Mouse (Mus musculus): ENCODE measurements around the gene Myo1h. TPM values are rescaled to one million over a fixed set of nuclear protein-coding genes. Genes with fewer than 3 reads are reported as not detected.

Gene Myo1h
- polyA plus RNA-seq, 1 experiment, result 0.88 TPM

DNA sequence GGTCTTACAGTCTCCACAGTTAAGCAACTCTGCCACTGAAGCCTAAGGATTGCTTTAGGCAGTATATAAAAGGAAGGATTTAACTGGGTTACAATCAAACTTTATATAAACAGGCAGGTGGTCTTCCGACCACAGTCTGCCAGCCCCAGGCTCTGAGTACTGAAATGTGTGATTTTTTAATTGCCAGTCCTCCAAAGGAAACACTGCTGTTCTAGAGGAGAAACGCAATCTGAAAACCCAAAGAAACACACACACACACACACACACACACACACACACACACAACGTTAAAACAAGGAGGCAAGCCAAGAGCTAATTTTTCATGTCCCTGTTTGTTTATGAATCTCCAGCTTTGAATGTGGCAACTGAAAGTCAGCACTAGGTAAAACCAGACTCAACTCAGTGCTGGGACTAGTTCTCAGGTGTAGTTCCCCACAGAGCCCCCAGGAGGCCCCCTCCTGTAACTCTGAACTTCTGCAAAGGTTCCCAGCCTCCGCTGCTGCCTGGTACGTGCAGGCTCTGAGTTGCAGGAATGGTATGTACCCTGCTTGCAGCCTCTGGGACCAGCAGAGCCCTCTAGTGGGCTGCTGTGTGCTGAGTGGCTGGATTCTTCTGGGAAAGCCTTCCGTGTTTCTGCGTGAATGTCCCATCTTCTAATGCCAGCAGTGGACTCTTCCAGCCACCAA, 67.4 kb downstream of the Myo1h start:
- WGBS, result 13% methylated on average over 7 of the region's 7 CpGs
- no peak for DNase-seq (ENCODE audit: low read depth, low spot score)

DNA sequence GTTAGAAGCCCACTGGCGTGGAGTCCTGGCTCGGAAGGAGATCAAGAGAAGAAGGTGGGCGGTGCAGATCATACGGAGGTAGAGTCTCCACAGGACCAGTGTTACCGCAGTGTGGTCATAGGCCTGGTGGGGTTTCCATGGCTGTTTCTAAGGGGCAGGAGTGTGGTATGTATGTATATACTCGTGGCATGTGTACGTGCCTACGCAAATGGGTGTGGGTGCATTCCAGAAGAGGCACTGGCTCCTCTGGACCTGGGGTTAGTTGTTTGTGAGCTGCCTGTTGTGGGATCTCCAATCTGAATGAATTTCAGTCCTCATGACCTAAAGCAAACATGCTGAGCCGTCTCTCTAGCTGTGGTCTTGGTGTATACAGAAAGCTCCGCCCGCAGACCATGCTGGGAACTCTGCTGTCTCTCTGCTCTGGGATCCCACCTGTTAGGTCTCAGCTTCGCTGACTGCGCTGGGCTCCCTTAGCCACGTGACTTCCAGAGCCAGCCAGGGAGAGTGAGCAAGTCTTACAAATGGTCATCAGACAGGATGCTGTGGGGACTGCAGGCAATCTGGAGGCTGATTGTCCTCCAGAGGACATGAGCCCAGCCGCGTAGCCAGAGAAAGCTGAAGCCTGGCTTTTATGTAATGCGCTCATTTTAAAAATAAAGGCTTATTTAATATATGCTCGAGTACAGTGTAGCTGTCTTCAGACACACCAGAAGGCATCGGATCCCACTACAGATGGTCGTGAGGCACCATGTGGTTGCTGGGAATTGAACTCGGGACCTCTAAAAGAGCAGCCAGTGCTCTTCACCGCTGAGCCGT, 68.2 kb downstream of the Myo1h start:
- DNase-seq (ENCODE audit: low read depth, low spot score), result no peak
- WGBS, result 35% methylated on average over 23 of the region's 23 CpGs

DNA sequence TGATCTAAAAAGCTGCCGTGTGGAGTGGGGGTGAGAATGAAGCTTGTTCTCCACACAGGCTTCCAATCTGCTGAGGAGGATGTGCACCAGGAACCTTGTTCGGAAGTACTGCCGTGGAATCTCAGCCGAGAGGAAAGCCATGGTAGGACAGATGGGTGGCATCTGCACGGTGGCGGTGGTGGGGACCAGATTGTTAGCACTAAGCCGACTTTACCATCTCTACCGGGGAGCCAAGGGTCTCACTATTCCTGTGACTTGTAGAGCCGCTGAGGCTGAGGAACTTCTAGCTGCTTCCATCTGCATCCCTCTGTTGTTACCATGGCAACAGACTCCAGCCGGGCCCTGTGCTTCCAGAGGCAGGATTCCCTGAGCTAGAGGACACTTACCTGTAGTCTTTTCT, 69.9 kb downstream of the Myo1h start:
- no peak for DNase-seq (ENCODE audit: low read depth, low spot score)
- 87% methylated on average over 10 of the region's 10 CpGs for WGBS

DNA sequence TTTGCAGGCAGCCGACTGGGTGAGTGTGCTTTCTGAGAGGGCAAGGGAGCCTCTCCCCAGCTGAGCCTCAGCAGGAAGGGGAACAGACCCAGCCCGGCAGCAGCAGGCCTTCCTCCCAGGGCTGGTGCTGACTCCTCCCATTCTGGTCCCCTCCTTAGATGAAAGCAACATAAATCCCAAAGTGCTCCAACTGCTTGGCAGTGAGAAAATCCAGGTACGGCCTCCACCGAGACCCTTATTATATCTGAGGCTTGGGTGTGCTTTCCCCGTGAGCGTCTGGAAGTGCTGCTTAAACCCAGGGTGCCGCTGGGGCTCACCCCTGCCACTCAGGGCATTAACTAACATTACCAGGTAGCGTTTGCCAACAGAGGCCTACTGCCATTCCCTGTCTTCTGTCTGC, 70.6 kb downstream of the Myo1h start:
- no peak for DNase-seq (ENCODE audit: low read depth, low spot score)
- 70% methylated on average over 8 of the region's 8 CpGs for WGBS

DNA sequence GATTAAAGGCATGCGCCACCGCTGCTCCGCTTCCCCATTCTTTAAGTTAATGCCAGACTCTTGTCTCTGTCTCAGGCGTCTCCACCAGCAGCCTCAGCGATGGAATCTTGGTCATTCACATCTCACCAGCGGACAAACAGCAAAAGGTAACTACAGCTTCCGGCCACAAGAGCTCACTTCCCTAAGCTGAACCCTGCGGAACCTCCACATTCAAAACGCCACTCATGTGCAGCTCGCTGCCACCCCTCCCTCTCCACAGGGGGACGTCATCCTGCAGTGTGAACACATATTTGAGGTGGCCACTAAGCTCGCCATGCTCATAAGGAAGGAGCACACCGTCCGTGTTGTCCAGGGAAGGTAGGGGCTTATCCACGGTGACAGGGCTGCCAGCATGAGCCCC, 72.0 kb downstream of the Myo1h start:
- no peak for DNase-seq (ENCODE audit: low read depth, low spot score)
- WGBS, result 83% methylated on average over 15 of the region's 15 CpGs

DNA sequence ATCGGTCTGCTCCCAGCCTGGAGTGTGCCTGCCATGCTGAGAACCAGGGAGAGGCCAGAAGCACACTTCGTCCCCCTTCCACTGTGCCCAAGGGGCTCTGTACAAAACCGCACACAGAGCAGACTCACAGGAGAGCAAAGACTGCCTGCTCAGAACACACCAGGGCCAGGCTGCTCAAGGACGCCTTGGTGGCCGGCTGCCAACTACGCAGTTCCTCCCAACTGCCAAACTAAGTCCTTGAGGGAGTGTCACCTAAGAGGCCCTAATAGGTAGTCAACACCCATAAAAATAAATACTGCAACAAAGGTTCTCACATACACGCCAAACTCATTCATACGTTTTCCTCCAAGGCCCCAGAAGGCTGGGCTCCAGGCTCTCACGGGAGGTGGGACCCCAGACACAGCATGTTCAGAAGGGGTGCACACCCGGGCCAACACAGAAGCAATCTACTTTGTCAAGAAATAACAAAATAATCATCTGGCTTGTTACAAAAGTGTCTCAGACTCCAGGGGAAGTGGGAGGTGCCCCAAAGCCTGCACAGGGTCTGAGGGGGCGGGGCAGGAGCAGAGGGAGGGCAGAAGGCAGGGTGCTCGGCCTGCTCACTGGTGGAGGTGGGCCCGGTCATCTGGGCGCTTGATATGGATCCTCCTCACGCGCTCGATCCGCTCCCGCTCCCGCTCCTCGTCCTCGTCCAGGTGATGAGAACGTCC, 76.2 kb downstream of the Myo1h start:
- WGBS, result 26% methylated on average over 23 of the region's 23 CpGs

DNA sequence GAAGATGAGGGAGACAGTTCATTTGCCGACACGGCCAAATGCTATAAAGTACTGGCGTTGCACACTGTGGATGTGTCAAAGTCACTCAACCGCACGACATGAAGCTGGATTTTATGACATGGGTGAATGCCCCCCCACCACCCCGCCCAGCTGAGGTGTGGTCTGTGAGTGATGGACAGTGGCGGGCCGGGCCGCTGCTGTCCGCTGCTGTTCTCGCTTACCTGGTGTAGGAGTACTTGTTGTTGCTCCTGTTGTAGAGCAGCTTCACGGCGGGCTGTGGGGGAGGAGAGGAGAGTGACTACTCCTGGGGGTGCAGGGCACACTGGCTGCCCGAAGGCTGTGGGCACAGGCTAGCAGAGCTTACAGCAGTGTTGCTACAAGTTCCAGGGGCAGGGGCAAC, 79.2 kb downstream of the Myo1h start:
- 34% methylated on average over 14 of the region's 14 CpGs for WGBS
- DNase-seq (ENCODE audit: low read depth, low spot score), result no peak

More for the DNA sequence above, 76.2 kb downstream of the Myo1h start:
- no peak for DNase-seq (ENCODE audit: low read depth, low spot score)

DNA sequence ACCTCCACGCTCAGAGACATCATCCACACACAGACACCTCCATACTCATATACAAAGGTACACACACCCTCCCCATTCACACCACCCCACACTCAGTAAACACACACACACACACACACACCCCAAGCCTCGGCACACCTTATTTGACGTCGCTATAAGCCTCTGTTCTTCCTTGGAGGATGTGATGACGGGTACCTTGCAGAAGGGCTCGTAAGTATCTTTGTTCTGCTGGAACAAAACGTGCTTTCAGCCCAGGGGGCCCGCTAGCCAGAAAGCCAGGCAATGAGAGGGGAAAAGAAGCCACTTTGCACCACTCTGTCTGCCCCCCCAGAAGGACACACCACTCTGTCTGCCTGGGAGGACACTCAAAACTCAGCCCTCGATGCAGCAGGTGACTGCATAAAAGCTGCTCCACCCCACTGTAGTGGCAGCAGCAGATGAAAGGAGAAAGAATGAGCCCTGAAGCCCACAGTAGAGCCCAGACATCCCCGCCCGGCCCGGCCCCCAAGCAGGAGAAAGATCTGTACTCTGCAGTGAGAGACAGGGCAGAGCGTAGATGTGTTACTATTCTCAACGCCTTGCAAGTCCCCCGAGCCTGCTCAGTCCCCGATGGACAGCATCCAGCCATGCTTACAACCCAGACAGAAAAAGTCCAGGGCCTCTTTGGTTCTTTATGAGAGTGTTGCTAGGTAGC, 80.0 kb downstream of the Myo1h start:
- DNase-seq (ENCODE audit: low read depth, low spot score), result no peak

DNA sequence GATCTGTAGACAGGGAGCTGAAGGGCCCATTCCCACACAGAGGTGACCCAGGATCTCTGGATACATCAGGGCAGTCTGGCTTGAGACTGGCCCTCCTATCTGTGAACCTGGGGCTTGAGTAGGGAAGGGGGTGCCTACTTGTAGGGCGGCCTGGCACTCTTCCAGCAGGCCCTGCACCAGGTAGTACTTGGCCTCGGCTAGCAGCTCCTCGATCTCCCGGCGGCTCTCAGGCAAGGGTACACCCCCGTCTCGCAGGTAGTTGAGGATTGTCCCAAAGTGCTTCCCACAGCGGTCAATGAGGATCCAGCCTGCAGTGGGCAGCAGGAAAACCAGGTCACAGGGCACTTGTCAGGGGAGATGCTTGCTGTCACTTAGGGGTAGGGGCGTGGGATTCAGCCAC, 81.0 kb downstream of the Myo1h start:
- no peak for DNase-seq (ENCODE audit: low read depth, low spot score)
- 62% methylated on average over 9 of the region's 9 CpGs for WGBS

More for the DNA sequence above, 80.0 kb downstream of the Myo1h start:
- WGBS, result 44% methylated on average over 16 of the region's 16 CpGs

DNA sequence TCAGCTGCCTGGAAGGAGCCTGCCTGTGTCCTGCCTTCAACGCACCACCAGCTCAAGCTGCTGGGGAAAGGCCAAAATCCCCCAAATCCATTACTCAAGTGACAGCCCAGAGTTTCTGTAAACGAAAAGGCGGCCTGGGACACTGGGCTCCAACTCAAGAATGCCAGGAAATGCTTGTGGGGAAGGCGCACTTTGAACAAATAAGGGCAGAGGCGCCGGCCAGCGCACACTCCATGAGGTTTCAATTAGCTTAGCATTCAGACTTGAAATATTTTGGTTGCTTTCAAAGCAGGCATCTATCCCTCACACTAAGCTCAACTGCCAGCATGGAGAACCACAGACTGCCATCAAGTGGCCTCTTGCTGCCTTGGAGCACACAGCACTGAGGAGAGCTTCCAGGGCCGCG, 81.4 kb downstream of the Myo1h start:
- 43% methylated on average over 9 of the region's 9 CpGs for WGBS

DNA sequence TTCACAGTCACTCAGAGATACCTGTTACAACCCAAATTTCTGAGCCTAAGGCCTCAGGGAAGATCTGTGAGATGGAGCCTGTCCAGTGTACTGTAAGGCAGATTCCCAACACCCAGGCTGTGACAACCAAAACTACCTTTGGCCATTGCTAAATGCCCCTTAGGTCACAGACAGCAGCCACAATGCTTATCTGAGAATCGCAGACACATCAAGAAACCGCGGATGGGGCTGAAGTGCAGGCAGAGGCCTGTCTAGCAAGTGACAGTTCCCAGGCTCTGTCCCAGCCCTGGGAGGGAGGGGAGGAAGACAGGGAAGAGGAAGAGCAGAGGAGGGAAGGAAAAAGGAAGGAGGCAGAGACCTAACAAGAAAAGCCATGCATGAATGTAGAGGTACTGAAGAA, 82.4 kb downstream of the Myo1h start:
- DNase-seq (ENCODE audit: low read depth, low spot score), result no peak
- WGBS, result 59% methylated on average over 3 of the region's 3 CpGs

More for the DNA sequence above, 81.4 kb downstream of the Myo1h start:
- no peak for DNase-seq (ENCODE audit: low read depth, low spot score)

DNA sequence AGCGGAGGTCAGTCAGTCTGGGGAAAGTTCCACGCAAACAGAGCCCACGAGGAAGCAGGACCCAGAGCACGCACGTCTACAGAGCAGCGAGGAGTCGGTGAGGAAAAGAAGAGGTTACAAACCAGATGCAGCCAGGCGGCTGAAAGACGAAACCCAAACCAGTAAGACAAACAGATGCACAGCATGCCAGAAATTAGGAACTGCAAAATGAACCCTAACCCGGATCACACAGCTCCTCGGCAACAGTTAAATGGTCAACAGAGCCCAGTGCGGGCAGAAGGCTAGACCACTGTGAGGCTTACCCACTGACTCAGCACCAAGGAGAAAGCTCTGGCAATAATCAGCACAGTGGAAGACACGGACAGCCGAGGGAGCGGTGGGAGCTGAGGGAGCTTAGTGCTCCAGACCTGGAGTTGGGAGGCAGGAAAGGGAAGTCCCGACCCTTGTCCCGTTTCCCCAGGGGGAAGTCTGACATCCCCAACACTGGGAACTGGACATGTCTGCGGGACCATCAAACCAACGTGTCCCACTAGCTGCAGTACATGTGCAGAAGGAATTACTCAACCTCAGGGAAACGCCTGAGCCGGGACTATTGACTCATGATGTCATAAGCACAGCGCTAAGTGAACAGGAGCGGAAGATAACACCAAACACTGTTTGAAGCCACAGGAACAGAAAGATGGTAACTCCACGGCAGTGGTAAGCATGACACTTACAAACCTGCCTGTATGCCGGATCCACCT, 82.9 kb downstream of the Myo1h start:
- WGBS, result 53% methylated on average over 25 of the region's 25 CpGs
- no peak for DNase-seq (ENCODE audit: low read depth, low spot score)

DNA sequence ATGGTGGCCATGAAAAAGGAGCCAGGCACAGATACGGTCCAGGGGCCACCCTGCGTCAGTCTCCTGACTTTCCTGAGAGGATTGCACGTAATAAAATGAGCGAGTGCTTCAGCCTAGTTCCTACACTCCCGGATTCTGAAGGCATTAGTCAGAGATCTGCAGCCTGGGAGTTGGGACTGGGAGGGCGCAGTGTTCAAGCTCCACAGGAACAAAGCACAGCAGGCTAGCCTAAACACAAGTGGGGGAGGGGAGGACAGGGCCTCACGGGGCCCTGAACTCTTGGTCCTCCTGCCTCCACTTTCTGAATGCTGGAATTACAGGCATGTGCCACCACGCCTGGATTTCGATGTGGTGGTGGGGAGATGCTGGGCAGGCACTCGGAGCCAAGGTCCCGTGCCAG, 83.6 kb downstream of the Myo1h start:
- DNase-seq (ENCODE audit: low read depth, low spot score), result no peak
- WGBS, result 17% methylated on average over 11 of the region's 11 CpGs

DNA sequence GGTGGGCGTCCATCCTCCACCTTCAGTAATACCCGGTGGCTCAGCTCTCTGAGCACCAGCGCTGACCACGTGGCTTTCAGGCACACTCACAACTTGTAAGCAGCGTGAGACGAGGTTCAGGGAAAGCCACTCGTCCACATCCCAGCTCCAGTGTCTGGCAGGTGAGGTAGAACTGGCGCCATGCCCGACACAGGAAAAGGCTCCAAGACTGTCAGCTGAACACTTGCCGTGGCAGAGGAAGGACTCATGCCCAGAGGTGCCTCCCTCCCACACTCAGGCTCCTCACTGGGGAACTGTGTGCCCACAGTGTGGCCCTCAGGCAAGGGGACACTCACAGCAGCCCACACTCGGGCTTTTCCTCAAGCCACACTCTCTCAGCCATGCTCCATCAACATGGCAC, 84.2 kb downstream of the Myo1h start:
- no peak for DNase-seq (ENCODE audit: low read depth, low spot score)
- WGBS, result 26% methylated on average over 11 of the region's 11 CpGs

DNA sequence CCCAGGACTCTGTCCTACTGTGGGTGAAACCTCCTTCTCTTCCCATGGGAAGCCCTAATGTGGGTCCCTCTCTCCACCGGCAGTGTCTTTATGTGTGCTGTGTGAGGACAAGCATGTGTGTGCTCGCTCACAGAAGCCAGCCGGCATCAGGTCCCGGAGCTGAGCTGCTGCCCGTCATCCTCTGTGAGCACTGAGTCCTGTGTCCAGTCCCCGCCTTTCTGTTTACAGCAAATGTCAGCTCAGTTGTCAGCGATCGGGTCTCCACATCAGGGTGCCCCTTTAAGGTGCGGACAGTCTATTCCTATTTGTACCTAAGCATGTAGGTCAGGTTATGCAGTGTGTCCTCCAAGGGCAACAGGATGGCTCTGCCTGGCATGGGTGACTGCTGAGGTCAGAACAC, 84.6 kb downstream of the Myo1h start:
- WGBS, result 57% methylated on average over 9 of the region's 9 CpGs
- DNase-seq (ENCODE audit: low read depth, low spot score), result no peak

DNA sequence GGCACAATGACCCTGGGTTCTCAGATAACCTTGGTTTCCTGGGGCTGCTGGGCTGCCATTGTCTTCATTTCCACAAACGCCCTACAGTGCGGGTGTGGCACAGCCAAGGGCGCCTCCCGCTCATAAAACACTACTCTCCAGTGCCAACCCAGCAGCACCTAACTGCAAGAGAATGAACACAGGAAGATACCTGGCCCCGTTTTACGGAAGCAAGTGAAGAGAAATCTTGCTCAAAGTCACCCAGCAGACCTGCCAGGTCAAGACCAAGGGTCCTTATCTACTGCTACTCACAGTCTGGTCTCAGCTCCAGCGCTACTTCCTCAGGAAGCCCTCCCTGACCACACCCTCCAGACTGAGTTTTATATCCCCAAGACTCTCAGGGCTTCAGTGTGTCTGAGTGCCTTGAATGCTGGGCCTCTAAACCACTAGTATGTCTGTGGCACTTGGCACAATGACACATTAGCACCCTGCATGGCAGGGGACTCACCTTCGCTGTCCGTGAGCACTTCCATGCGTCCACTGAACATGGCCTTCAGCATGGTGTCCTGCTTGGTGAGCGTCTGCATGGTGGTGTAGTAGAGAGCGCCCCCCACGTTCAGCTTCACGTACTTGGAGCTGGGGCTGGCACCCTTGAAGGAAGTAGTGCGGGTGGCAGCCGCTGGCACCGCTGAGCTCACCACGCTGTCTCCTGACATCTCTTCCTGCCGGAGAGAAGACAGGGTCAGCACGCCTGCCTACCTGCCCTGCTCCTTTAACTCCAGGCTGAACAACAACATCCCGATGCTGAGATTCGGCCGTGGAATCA, 85.6 kb downstream of the Myo1h start:
- WGBS, result 24% methylated on average over 23 of the region's 23 CpGs
- no peak for DNase-seq (ENCODE audit: low read depth, low spot score)

DNA sequence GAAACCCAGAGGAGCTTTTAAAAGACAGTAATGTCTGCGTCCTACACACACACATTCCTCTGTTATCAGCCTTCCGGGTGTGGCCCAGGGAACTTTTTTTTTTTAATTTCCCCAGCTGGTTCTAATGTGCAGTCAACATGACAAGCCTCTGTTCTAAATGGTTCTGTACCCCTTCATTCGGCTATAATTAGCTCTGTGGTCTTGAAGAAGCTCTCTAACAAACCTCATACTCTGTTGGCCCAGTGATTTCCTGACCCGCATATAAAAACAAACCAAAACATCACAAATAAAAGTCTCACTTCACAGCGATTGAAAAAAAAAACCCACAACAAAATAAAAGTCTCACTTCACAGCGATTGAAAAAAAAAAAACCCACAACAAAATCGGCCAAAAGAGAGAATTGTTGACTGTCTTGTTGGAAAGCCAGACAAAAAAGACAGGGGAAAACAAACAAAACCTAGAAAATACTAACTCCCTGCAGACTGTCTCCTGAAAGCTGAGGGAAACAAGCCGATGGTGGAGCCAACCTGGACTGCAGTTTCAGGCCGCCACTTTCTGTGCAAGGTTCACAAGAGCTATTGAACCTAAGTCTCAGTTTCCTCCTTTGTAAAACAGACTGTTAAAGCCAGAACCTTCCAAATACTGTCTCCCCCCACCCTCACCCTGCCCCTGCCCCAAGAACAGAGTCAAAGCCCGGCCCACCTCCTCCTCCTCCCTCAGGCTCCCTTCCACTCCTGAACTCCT, 89.4 kb downstream of the Myo1h start:
- no peak for DNase-seq (ENCODE audit: low read depth, low spot score)
- WGBS, result 5% methylated on average over 10 of the region's 10 CpGs

DNA sequence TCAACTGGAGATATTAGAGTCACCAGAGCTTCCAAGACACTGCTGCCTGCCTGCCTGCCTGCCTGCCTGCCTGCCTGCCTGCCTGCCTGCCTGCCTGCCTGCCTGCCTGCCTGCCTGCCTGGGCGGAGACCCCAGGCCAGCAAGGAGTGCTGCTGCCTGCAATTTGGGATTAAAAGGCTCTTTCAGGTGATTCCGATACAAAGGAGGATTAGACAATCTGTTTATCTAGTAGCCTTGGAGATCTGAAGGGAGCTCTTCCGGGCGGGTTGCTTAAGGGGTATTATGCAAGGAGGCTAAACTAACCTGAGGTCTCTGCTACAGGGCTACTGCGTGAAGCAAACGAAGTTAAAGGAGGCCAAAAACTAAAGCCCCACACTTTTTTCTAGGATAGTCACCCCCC, 90.0 kb downstream of the Myo1h start:
- 10% methylated on average over 6 of the region's 6 CpGs for WGBS
- no peak for DNase-seq (ENCODE audit: low read depth, low spot score)

Data from large intestine, adult 2 months (tissue).